ENCODE assay signal across 10 mouse cellular contexts in genomic region chr2:156584154-156584796, GRCm38 (mm10). TPM values are rescaled to one million over a fixed set of nuclear protein-coding genes. Genes with fewer than 3 reads are reported as not detected.
DNase-seq lines count a peak whose midpoint lies in the region; ATAC-seq lines count a peak whose summit lies in the region.
"Had no signal": no experiment of that assay in that cellular context is flagged by ENCODE, and none has a peak within 500 bp of the region (broad histone marks: within the 10 kb centered on the region; RNA-seq: fewer than 3 reads in every experiment).

No protein-coding gene starts in this region.

- H3K4me3 ChIP-seq in forebrain, embryonic 10.5 days: no peak overlapping the region
- H3K4me3 ChIP-seq in forebrain, embryonic 11.5 days (ENCODE audit: low read depth, low read length): no peak overlapping the region
- no peak overlapping the region for H3K4me3 ChIP-seq in forebrain, embryonic 14.5 days (ENCODE audit: low read depth, low read length)
- H3K4me3 ChIP-seq in lung, embryonic 16.5 days (ENCODE audit: low read length): no peak overlapping the region

- H3K27me3 ChIP-seq in forebrain, embryonic 10.5 days (ENCODE audit: poor library complexity, severe bottlenecking): 0 out of 2 replicates have a peak, but pooled peaks cover 5% of the 10 kb centered on the region
- H3K27me3 ChIP-seq in forebrain, embryonic 11.5 days (ENCODE audit: control insufficient read depth, insufficient read depth, low read length): no peaks in the 10 kb centered on the region
- no peaks in the 10 kb centered on the region for H3K27me3 ChIP-seq in forebrain, embryonic 14.5 days (replicated peaks; ENCODE audit: control insufficient read depth, insufficient read depth, low read length)
- no peaks in the 10 kb centered on the region; the same call in 1 of the 2 replicates for H3K27me3 ChIP-seq in lung, embryonic 16.5 days (ENCODE audit: control insufficient read depth, insufficient read depth, low read depth, low read length)

- no peak for DNase-seq in forebrain, embryonic 10.5 days (ENCODE audit: extremely low spot score, low spot score)
- no peak for DNase-seq in forebrain, embryonic 11.5 days (ENCODE audit: low spot score)
- peak; percentile 42 for DNase-seq in right cerebral cortex, postnatal 4 days
- no peak for DNase-seq in right cerebral cortex, adult 18-20 months
- DNase-seq in forebrain, embryonic 14.5 days (ENCODE audit: low spot score): peak; percentile 25
- no peak for DNase-seq in spleen, postnatal 36 days (ENCODE audit: low spot score in 2 of 2)

- WGBS in forebrain, embryonic 10.5 days: 64% methylated on average over 11 of the region's 11 CpGs
- 66% methylated on average over 11 of the region's 11 CpGs for WGBS in forebrain, embryonic 11.5 days
- WGBS in forebrain, embryonic 14.5 days: 63% methylated on average over 11 of the region's 11 CpGs
- WGBS in lung, embryonic 16.5 days: 53% methylated on average over 11 of the region's 11 CpGs

- H3K4me1 ChIP-seq in forebrain, embryonic 10.5 days: peaks cover 16% of the 10 kb centered on the region
- H3K4me1 ChIP-seq in forebrain, embryonic 11.5 days (replicated peaks; ENCODE audit: control insufficient read depth, insufficient read depth, low read length): peaks cover 3% of the 10 kb centered on the region
- peaks cover 11% of the 10 kb centered on the region for H3K4me1 ChIP-seq in forebrain, embryonic 14.5 days (ENCODE audit: control insufficient read depth, insufficient read depth, low read length)
- no peaks in the 10 kb centered on the region for H3K4me1 ChIP-seq in lung, embryonic 16.5 days (replicated peaks; ENCODE audit: control insufficient read depth, insufficient read depth, low read length)

- H3K36me3 ChIP-seq in forebrain, embryonic 10.5 days (replicated peaks): no peaks in the 10 kb centered on the region
- no peaks in the 10 kb centered on the region for H3K36me3 ChIP-seq in forebrain, embryonic 11.5 days (ENCODE audit: control insufficient read depth, insufficient read depth, low read length)
- H3K36me3 ChIP-seq in forebrain, embryonic 14.5 days (ENCODE audit: control insufficient read depth, insufficient read depth, low read length): no peaks in the 10 kb centered on the region
- H3K36me3 ChIP-seq in lung, embryonic 16.5 days (ENCODE audit: control insufficient read depth, insufficient read depth, low read length): no peaks in the 10 kb centered on the region

- ATAC-seq in forebrain, embryonic 11.5 days (replicated peaks; ENCODE audit: low FRiP score): no peak
- peak; percentile 18; the same call in 1 of the 2 replicates for ATAC-seq in forebrain, embryonic 14.5 days
- ATAC-seq in lung, embryonic 16.5 days (ENCODE audit: low read depth): peak; percentile 28; the same call in 1 of the 2 replicates
- ATAC-seq in frontal cortex, adult (ENCODE audit: low TSS enrichment): no peak
- ATAC-seq: Patski had no signal

- H3K9ac ChIP-seq in forebrain, embryonic 11.5 days (ENCODE audit: low read length): no peak overlapping the region
- no peak overlapping the region for H3K9ac ChIP-seq in forebrain, embryonic 14.5 days (ENCODE audit: low read length)
- no peak overlapping the region for H3K9ac ChIP-seq in lung, embryonic 16.5 days (ENCODE audit: low read length)

- H3K9me3 ChIP-seq in forebrain, embryonic 10.5 days: no peaks in the 10 kb centered on the region
- no peaks in the 10 kb centered on the region for H3K9me3 ChIP-seq in forebrain, embryonic 11.5 days (ENCODE audit: control insufficient read depth, low read length)
- no peaks in the 10 kb centered on the region for H3K9me3 ChIP-seq in forebrain, embryonic 14.5 days (replicated peaks; ENCODE audit: control insufficient read depth, low read length)
- no peaks in the 10 kb centered on the region for H3K9me3 ChIP-seq in lung, embryonic 16.5 days (ENCODE audit: control insufficient read depth, low read length)

- no peak overlapping the region for H3K4me2 ChIP-seq in forebrain, embryonic 11.5 days (ENCODE audit: low read depth, low read length, severe bottlenecking)
- no peak overlapping the region; the same call in 1 of the 2 replicates for H3K4me2 ChIP-seq in forebrain, embryonic 14.5 days (ENCODE audit: low read length)
- H3K4me2 ChIP-seq in lung, embryonic 16.5 days (ENCODE audit: low read depth, low read length): no peak overlapping the region

- 0 out of 2 replicates have a peak overlapping the region, but pooled peaks have one; percentile 13 for H3K27ac ChIP-seq in forebrain, embryonic 10.5 days
- no peak overlapping the region for H3K27ac ChIP-seq in forebrain, embryonic 11.5 days (ENCODE audit: low read depth, low read length)
- H3K27ac ChIP-seq in forebrain, embryonic 14.5 days (ENCODE audit: low read depth, low read length): no peak overlapping the region
- H3K27ac ChIP-seq in lung, embryonic 16.5 days (ENCODE audit: low read length): no peak overlapping the region
- H3K27ac ChIP-seq: macrophage had no signal

RNA-seq across cellular contexts. Expression of gene Dlgap4, which starts 29.2 kb away (rescaled TPM):
- polyA plus RNA-seq in forebrain, embryonic 10.5 days (2016; fragmentation: Nextera tagmentation; extraction: Ambion mirVana): 117 and 126 TPM in 2 replicates
- 140 and 163 TPM in 2 replicates for polyA plus RNA-seq in forebrain, embryonic 11.5 days (2014; fragmentation: Nextera tagmentation; extraction: Ambion mirVana)
- polyA plus RNA-seq in forebrain, embryonic 14.5 days (2014; fragmentation: Nextera tagmentation; extraction: Ambion mirVana): 307 and 334 TPM in 2 replicates
- 59.1 and 66.4 TPM in 2 replicates for polyA plus RNA-seq in lung, embryonic 16.5 days (2015; fragmentation: Nextera tagmentation; extraction: Ambion mirVana)

RNA-seq across cellular contexts. Expression of gene Aar2, which starts 36.9 kb away (rescaled TPM):
- 51.6 and 53.4 TPM in 2 replicates for polyA plus RNA-seq in forebrain, embryonic 10.5 days (2016; fragmentation: Nextera tagmentation; extraction: Ambion mirVana)
- polyA plus RNA-seq in forebrain, embryonic 11.5 days (2014; fragmentation: Nextera tagmentation; extraction: Ambion mirVana): 45.9 and 50.0 TPM in 2 replicates
- polyA plus RNA-seq in forebrain, embryonic 14.5 days (2014; fragmentation: Nextera tagmentation; extraction: Ambion mirVana): 51.1 and 51.3 TPM in 2 replicates
- polyA plus RNA-seq in lung, embryonic 16.5 days (2015; fragmentation: Nextera tagmentation; extraction: Ambion mirVana): 31.0 and 32.1 TPM in 2 replicates

Comparison
In these comparisons a context has a peak if more than half of its experiments do, and no peak if none do; other contexts are left out.
1. DNase-seq: peak in right cerebral cortex, postnatal 4 days (single experiment) and forebrain, embryonic 14.5 days (single experiment); none in forebrain, embryonic 10.5 days (single experiment), forebrain, embryonic 11.5 days (single experiment), right cerebral cortex, adult 18-20 months (single experiment) and spleen, postnatal 36 days (0 of 2).
2. ATAC-seq: peak in forebrain, embryonic 14.5 days (single experiment) and lung, embryonic 16.5 days (single experiment); none in forebrain, embryonic 11.5 days (single experiment) and frontal cortex, adult (single experiment).